Comparison of ENCODE assay signal across 9 mouse cellular contexts in the genomic region with DNA sequence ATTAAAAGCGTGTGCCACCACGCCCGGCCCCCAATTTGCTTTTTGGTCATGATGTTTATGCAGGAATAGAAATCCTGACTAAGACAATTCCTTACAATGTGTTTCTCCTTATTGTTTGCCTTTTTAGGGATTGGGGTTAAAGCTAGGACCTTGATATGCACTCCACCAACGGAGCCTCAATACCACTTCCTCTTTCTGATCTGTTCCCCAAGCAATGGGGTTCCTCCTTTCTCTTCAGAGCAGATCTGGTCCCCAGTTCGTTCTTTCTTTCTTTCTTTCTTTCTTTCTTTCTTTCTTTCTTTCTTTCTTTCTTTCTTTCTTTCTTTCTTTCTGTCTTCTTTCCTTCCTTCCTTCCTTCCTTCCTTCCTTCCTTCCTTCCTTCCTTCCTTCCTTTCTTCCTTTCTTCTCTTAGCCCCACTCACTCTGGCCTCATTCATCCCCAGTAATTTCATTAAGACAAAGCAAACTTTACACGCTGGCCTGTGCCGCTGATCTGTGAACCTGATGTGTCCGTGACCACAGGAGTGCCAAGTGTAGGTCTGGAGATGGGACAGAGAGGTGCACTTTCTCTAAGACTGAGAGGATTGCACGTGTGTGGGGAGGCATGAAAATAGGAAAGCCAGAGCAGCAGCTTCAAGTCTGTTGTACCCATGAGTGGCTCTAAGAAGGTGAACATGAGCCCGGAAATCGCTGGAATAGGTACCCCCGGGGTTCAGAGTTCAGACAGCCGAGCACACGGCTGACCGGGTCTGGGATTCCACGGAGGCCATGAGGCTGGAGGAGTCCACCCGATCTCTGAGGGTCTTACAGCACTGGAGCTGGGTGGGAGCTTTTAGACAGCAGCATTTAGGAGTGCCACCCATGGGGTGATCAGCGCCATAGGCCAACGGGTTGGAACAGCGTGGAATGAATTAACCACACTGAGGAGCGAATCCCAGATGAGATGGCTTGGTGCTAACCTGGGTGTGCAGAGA. TPM values are rescaled to one million over a fixed set of nuclear protein-coding genes. Genes with fewer than 3 reads are reported as not detected.
A peak's percentile ranks its signal among the peaks of the same experiment; 100 is the strongest.
DNase-seq lines count a peak whose midpoint lies in the region; ATAC-seq lines count a peak whose summit lies in the region.
"Had no signal": no experiment of that assay in that cellular context is flagged by ENCODE, and none has a peak within 500 bp of the region (broad histone marks: within the 10 kb centered on the region; RNA-seq: fewer than 3 reads in every experiment).

No protein-coding gene starts in this region.

- DNase-seq in cerebellum, adult 18-20 months: no peak
- DNase-seq in thymus, postnatal 4 days: peak; percentile 24
- DNase-seq in thymus, postnatal 14 days: no peak
- no peak for DNase-seq in left cerebral cortex, postnatal 14 days (ENCODE audit: low spot score in 2 of 2)
- DNase-seq in gastrocnemius, postnatal 25 days: no peak

- H3K4me3 ChIP-seq in liver, embryonic 12.5 days: peak overlapping the region; percentile 59
- H3K4me3 ChIP-seq in stomach, embryonic 15.5 days (replicated peaks): peak overlapping the region; percentile 52

- H3K36me3 ChIP-seq in liver, embryonic 12.5 days: no peaks in the 10 kb centered on the region
- no peaks in the 10 kb centered on the region for H3K36me3 ChIP-seq in stomach, embryonic 15.5 days

- H3K4me1 ChIP-seq in liver, embryonic 12.5 days: peaks cover 30% of the 10 kb centered on the region
- H3K4me1 ChIP-seq in stomach, embryonic 15.5 days: 0 out of 2 replicates have a peak, but pooled peaks cover 5% of the 10 kb centered on the region

- peak; percentile 45; the same call in 1 of the 2 replicates for ATAC-seq in cerebellum, adult (ENCODE audit: insufficient number of reproducible peaks, low FRiP score, low TSS enrichment)
- ATAC-seq in liver, embryonic 12.5 days: peak; percentile 4; the same call in 1 of the 2 replicates
- ATAC-seq in stomach, embryonic 15.5 days (ENCODE audit: insufficient read depth, low FRiP score, low read depth): 0 out of 2 replicates have a peak, but pooled peaks have one; percentile 4

- intact Hi-C loops in left cerebral cortex, postnatal 14 days (cut with DNase I): no loop called here

- peak overlapping the region; percentile 56 for H3K27ac ChIP-seq in liver, embryonic 12.5 days
- H3K27ac ChIP-seq in stomach, embryonic 15.5 days: no peak overlapping the region

- WGBS in liver, embryonic 12.5 days (ENCODE audit: insufficient replicate concordance): 26% methylated on average over 21 of the region's 21 CpGs
- 34% methylated on average over 21 of the region's 21 CpGs for WGBS in stomach, embryonic 15.5 days

- H3K27me3 ChIP-seq in liver, embryonic 12.5 days (replicated peaks): peaks cover 19% of the 10 kb centered on the region; the same call in 1 of the 2 replicates
- H3K27me3 ChIP-seq in stomach, embryonic 15.5 days (replicated peaks): no peaks in the 10 kb centered on the region

- H3K9ac ChIP-seq in liver, embryonic 12.5 days: peak overlapping the region; percentile 57
- H3K9ac ChIP-seq in stomach, embryonic 15.5 days: no peak overlapping the region

- peak overlapping the region; percentile 80 for H3K4me2 ChIP-seq in liver, embryonic 12.5 days
- H3K4me2 ChIP-seq in stomach, embryonic 15.5 days: peak overlapping the region; percentile 92

- H3K9me3 ChIP-seq in liver, embryonic 12.5 days (replicated peaks): no peaks in the 10 kb centered on the region
- no peaks in the 10 kb centered on the region for H3K9me3 ChIP-seq in stomach, embryonic 15.5 days

RNA-seq across cellular contexts. Expression of a gene that starts 16.5 kb away (rescaled TPM):
- polyA plus RNA-seq in liver, embryonic 12.5 days (2016; fragmentation: Nextera tagmentation; extraction: Ambion mirVana): 7.8 and 8.2 TPM in 2 replicates
- polyA plus RNA-seq in stomach, embryonic 15.5 days (2015; fragmentation: Nextera tagmentation; extraction: Ambion mirVana): 11.8 and 14.3 TPM in 2 replicates
- 10 to 100 TPM; 92.2 to 92.3 TPM for total RNA-seq in left cerebral cortex, postnatal 14 days (2021)
- total RNA-seq in gastrocnemius, postnatal 25 days (2021): 1 to 10 TPM; 7.6 to 7.7 TPM

RNA-seq across cellular contexts. Expression of a gene that starts 36.0 kb away (rescaled TPM):
- not detected in 2 replicates for polyA plus RNA-seq in liver, embryonic 12.5 days (2016; fragmentation: Nextera tagmentation; extraction: Ambion mirVana)
- polyA plus RNA-seq in stomach, embryonic 15.5 days (2015; fragmentation: Nextera tagmentation; extraction: Ambion mirVana): not detected in 2 replicates
- total RNA-seq in left cerebral cortex, postnatal 14 days (2021): not detected
- not detected for total RNA-seq in gastrocnemius, postnatal 25 days (2021)
- total RNA-seq: hematopoietic stem cell, adult 5-6 weeks had no signal

RNA-seq across cellular contexts. Expression of a gene that starts 55.8 kb away (rescaled TPM):
- polyA plus RNA-seq in liver, embryonic 12.5 days (2016; fragmentation: Nextera tagmentation; extraction: Ambion mirVana): 104 and 106 TPM in 2 replicates
- polyA plus RNA-seq in stomach, embryonic 15.5 days (2015; fragmentation: Nextera tagmentation; extraction: Ambion mirVana): 348 and 423 TPM in 2 replicates
- 10 to 100 TPM; 35.9 to 39.2 TPM for total RNA-seq in left cerebral cortex, postnatal 14 days (2021)
- total RNA-seq in gastrocnemius, postnatal 25 days (2021): 10 to 100 TPM; 12.5 to 17.1 TPM

Comparison
In these comparisons a context has a peak if more than half of its experiments do, and no peak if none do; other contexts are left out.
1. RNA of a gene that starts 16.5 kb away (total RNA-seq): 92.2 to 92.3 TPM in left cerebral cortex, postnatal 14 days; 7.6 to 7.7 TPM in gastrocnemius, postnatal 25 days; every median in the first group is over 10 times any median in the second.
2. Peak in every context shown above with its lines, with median percentiles within 50 percentile points of each other: ATAC-seq.